In genomic region chr7:130954177-130954601, GRCm38 (mm10) we compare ENCODE assay signal across 20 mouse cellular contexts. TPM values are rescaled to one million over a fixed set of nuclear protein-coding genes. Genes with fewer than 3 reads are reported as not detected.
DNase-seq lines count a peak whose midpoint lies in the region; ATAC-seq and TF ChIP-seq lines count a peak whose summit lies in the region.
"Had no signal": no experiment of that assay in that cellular context is flagged by ENCODE, and none has a peak within 500 bp of the region (broad histone marks: within the 10 kb centered on the region; RNA-seq: fewer than 3 reads in every experiment).

No protein-coding gene starts in this region.

- DNase-seq in forebrain, embryonic 11.5 days (ENCODE audit: low spot score), result no peak
- peak; percentile 48 for DNase-seq in brain, adult 2 months (ENCODE audit: low read depth, low spot score)
- DNase-seq in cerebellum, adult 9-11 months, result peak; percentile 74
- peak; percentile 63 to 70 for DNase-seq in layer of hippocampus, adult 2 months (ENCODE audit: low spot score in 2 of 2)
- no peak for DNase-seq in kidney, postnatal 36 days
- DNase-seq: adrenal gland, postnatal 36 days; gastrocnemius, postnatal 25 days; heart, postnatal 4 days; kidney, adult 8-10 months; kidney, postnatal 4 days; retina, postnatal 1 day; thymus, postnatal 25 days had no signal

- H3K9me3 ChIP-seq in forebrain, embryonic 13.5 days (replicated peaks), result no peaks in the 10 kb centered on the region
- no peaks in the 10 kb centered on the region for H3K9me3 ChIP-seq in forebrain, embryonic 11.5 days (ENCODE audit: control insufficient read depth, low read length)
- H3K9me3 ChIP-seq in intestine, embryonic 15.5 days, result no peaks in the 10 kb centered on the region
- H3K9me3 ChIP-seq: embryonic facial prominence, embryonic 13.5 days; heart, embryonic 10.5 days; neural tube, embryonic 13.5 days had no signal

- ATAC-seq in forebrain, embryonic 13.5 days, result peak; percentile 36; the same call in 1 of the 2 replicates
- no peak for ATAC-seq in forebrain, embryonic 11.5 days (replicated peaks; ENCODE audit: low FRiP score)
- ATAC-seq in intestine, embryonic 15.5 days, result no peak
- ATAC-seq: lung, postnatal 0 days had no signal

- H3K4me2 ChIP-seq in forebrain, embryonic 13.5 days, result no peak overlapping the region
- H3K4me2 ChIP-seq in forebrain, embryonic 11.5 days (ENCODE audit: low read depth, low read length, severe bottlenecking), result no peak overlapping the region
- no peak overlapping the region for H3K4me2 ChIP-seq in intestine, embryonic 15.5 days (replicated peaks)
- H3K4me2 ChIP-seq: embryonic facial prominence, embryonic 13.5 days; neural tube, embryonic 13.5 days had no signal

- 91% methylated on average over 10 of the region's 10 CpGs for WGBS in forebrain, embryonic 13.5 days
- WGBS in forebrain, embryonic 11.5 days, result 87% methylated on average over 10 of the region's 10 CpGs
- 86% methylated on average over 10 of the region's 10 CpGs for WGBS in intestine, embryonic 15.5 days

- H3K4me3 ChIP-seq in forebrain, embryonic 13.5 days, result no peak overlapping the region
- H3K4me3 ChIP-seq in forebrain, embryonic 11.5 days (ENCODE audit: low read depth, low read length), result no peak overlapping the region
- no peak overlapping the region for H3K4me3 ChIP-seq in layer of hippocampus, adult 2 months
- no peak overlapping the region for H3K4me3 ChIP-seq in intestine, embryonic 15.5 days (replicated peaks)
- H3K4me3 ChIP-seq: embryonic facial prominence, embryonic 13.5 days; heart, embryonic 10.5 days; megakaryocyte, embryonic 14.5 days; neural tube, embryonic 13.5 days had no signal

- H3K27ac ChIP-seq in forebrain, embryonic 13.5 days, result no peak overlapping the region
- H3K27ac ChIP-seq in forebrain, embryonic 11.5 days (ENCODE audit: low read depth, low read length), result no peak overlapping the region
- peak overlapping the region; percentile 88 for H3K27ac ChIP-seq in layer of hippocampus, adult 2 months
- no peak overlapping the region for H3K27ac ChIP-seq in intestine, embryonic 15.5 days
- H3K27ac ChIP-seq: embryonic facial prominence, embryonic 13.5 days; heart, embryonic 10.5 days; liver, embryonic 14.5 days; neural tube, embryonic 13.5 days had no signal

- no peak overlapping the region for H3K9ac ChIP-seq in forebrain, embryonic 13.5 days
- no peak overlapping the region for H3K9ac ChIP-seq in forebrain, embryonic 11.5 days (ENCODE audit: low read length)
- no peak overlapping the region for H3K9ac ChIP-seq in intestine, embryonic 15.5 days
- H3K9ac ChIP-seq: embryonic facial prominence, embryonic 13.5 days; liver, embryonic 14.5 days; neural tube, embryonic 13.5 days had no signal

- no peak; the same call in 1 of the 2 replicates for TF ChIP-seq CTCF in layer of hippocampus, adult 2 months (conservative IDR thresholded peaks at IDR 0.05)

- no peaks in the 10 kb centered on the region for H3K36me3 ChIP-seq in forebrain, embryonic 13.5 days (ENCODE audit: poor library complexity, severe bottlenecking)
- no peaks in the 10 kb centered on the region for H3K36me3 ChIP-seq in forebrain, embryonic 11.5 days (ENCODE audit: control insufficient read depth, insufficient read depth, low read length)
- no peaks in the 10 kb centered on the region for H3K36me3 ChIP-seq in intestine, embryonic 15.5 days
- H3K36me3 ChIP-seq: embryonic facial prominence, embryonic 13.5 days; heart, embryonic 10.5 days; neural tube, embryonic 13.5 days had no signal

- no peaks in the 10 kb centered on the region for H3K27me3 ChIP-seq in forebrain, embryonic 13.5 days
- no peaks in the 10 kb centered on the region for H3K27me3 ChIP-seq in forebrain, embryonic 11.5 days (ENCODE audit: control insufficient read depth, insufficient read depth, low read length)
- H3K27me3 ChIP-seq in intestine, embryonic 15.5 days (replicated peaks), result no peaks in the 10 kb centered on the region
- H3K27me3 ChIP-seq: embryonic facial prominence, embryonic 13.5 days; neural tube, embryonic 13.5 days had no signal

- H3K4me1 ChIP-seq in forebrain, embryonic 13.5 days, result no peaks in the 10 kb centered on the region
- no peaks in the 10 kb centered on the region for H3K4me1 ChIP-seq in forebrain, embryonic 11.5 days (replicated peaks; ENCODE audit: control insufficient read depth, insufficient read depth, low read length)
- 0 out of 2 replicates have a peak, but pooled peaks cover 6% of the 10 kb centered on the region for H3K4me1 ChIP-seq in intestine, embryonic 15.5 days (replicated peaks)

RNA-seq across cellular contexts. Expression of gene Htra1, which starts 18.3 kb away (rescaled TPM):
- 9.3 and 9.7 TPM in 2 replicates for polyA plus RNA-seq in forebrain, embryonic 13.5 days (2015; fragmentation: Nextera tagmentation; extraction: Ambion mirVana)
- 2.7 and 4.2 TPM in 2 replicates for polyA plus RNA-seq in forebrain, embryonic 11.5 days (2014; fragmentation: Nextera tagmentation; extraction: Ambion mirVana)
- total RNA-seq in layer of hippocampus, adult 2 months (2021), result 100 to 1,000 TPM; 239 to 255 TPM
- polyA plus RNA-seq in intestine, embryonic 15.5 days (2015; fragmentation: Nextera tagmentation; extraction: Ambion mirVana), result 16.9 and 18.8 TPM in 2 replicates

Comparison
In these comparisons a context has a peak if more than half of its experiments do, and no peak if none do; other contexts are left out.
1. DNase-seq: peak in brain, adult 2 months (single experiment), cerebellum, adult 9-11 months (single experiment) and layer of hippocampus, adult 2 months (2 of 2); none in forebrain, embryonic 11.5 days (single experiment) and kidney, postnatal 36 days (0 of 2).